Mouse (Mus musculus) urinary bladder, adult 18-20 months (tissue): ENCODE results near the gene Zfp322a.
"Not testable (repeated sequence)": the region's sequence is repeated elsewhere in the genome, so short reads cannot be mapped to it uniquely, and the experiment has no call there.

ENCODE experiments used
- DNase-seq, 2 experiments: peaks; one replicate each; pipeline ENCODE4 v3.0.0; 2022; ENCODE audit warnings: low spot score in 2 of 2, mixed read lengths in 2 of 2

Gene Zfp322a

GRCm38 (mm10) chr13:23317305-23317889 lies 51.6 kb downstream of the Zfp322a start:
- no peak for DNase-seq

- DNase-seq = no peak
Measured at GRCm38 (mm10) chr13:23312909-23313669, 55.9 kb downstream of the Zfp322a start.

- DNase-seq = no peak
Measured at GRCm38 (mm10) chr13:23310036-23310435, 59.0 kb downstream of the Zfp322a start.

GRCm38 (mm10) chr13:23309495-23310011 lies 59.5 kb downstream of the Zfp322a start:
- DNase-seq = no peak

- DNase-seq = not testable (repeated sequence)
Measured at GRCm38 (mm10) chr13:23308639-23309307, 60.2 kb downstream of the Zfp322a start.

GRCm38 (mm10) chr13:23307069-23307814 lies 61.8 kb downstream of the Zfp322a start:
- no peak for DNase-seq

- DNase-seq = no peak
Measured at GRCm38 (mm10) chr13:23306707-23307068, 62.3 kb downstream of the Zfp322a start.
